Mouse (Mus musculus): ENCODE measurements around the gene Cpvl. TPM values are rescaled to one million over a fixed set of nuclear protein-coding genes. Genes with fewer than 3 reads are reported as not detected.

Gene Cpvl
- total and polyA plus RNA-seq, 3 experiments, result not detected

GRCm38 (mm10) chr6:53897872-53898464, 80.5 kb downstream of the Cpvl start:
- Histone ChIP-seq H3K27me3 (ENCODE audit: control insufficient read depth in 1 of 2, insufficient read depth in 2 of 2, low read length in 2 of 2) (no peaks in the 10 kb centered on the region), H3K9ac (ENCODE audit: control insufficient read depth, low read depth, low read length, poor library complexity, severe bottlenecking) (no peak overlapping the region), H3K4me1 (ENCODE audit: control insufficient read depth in 1 of 2, insufficient read depth in 2 of 2, low read length in 2 of 2) (no peaks in the 10 kb centered on the region), H3K4me3 (ENCODE audit: control insufficient read depth in 1 of 2, insufficient read depth in 1 of 2, low read depth in 2 of 2, low read length in 2 of 2) (no peak overlapping the region), H3K79me2 (ENCODE audit: control insufficient read depth, insufficient read depth, low read length, poor library complexity) (no peaks in the 10 kb centered on the region), H3K27ac (ENCODE audit: control insufficient read depth, low read depth, low read length) (no peak overlapping the region), H3K36me3 (ENCODE audit: control insufficient read depth in 1 of 2, insufficient read depth in 2 of 2, low read length in 2 of 2) (no peaks in the 10 kb centered on the region), H3K9me3 (replicated peaks; ENCODE audit: insufficient read depth, low read length) (no peaks in the 10 kb centered on the region)
- TF ChIP-seq RCOR1 (IDR thresholded peaks at IDR 0.05; ENCODE audit: low read depth, low read length) (no peak), RAD21 (IDR thresholded peaks at IDR 0.05; ENCODE audit: low read depth, low read length) (no peak), SMC3 (IDR thresholded peaks at IDR 0.05; ENCODE audit: low read depth, low read length) (no peak), E2F4 (IDR thresholded peaks at IDR 0.05; ENCODE audit: borderline replicate concordance, low read depth, low read length) (no peak), USF2 (IDR thresholded peaks at IDR 0.05; ENCODE audit: borderline replicate concordance in 1 of 2, insufficient read depth in 1 of 2, low read depth in 1 of 2, low read length in 2 of 2) (no peak), POLR2AphosphoS2 (IDR thresholded peaks at IDR 0.05; ENCODE audit: low read length) (no peak), MYB (IDR thresholded peaks at IDR 0.05; ENCODE audit: low read depth, low read length) (no peak), JUND (IDR thresholded peaks at IDR 0.05; ENCODE audit: low read depth, low read length) (no peak)
- no peak for DNase-seq (ENCODE audit: low read depth, low spot score)

GRCm38 (mm10) chr6:53897126-53897525, 81.3 kb downstream of the Cpvl start:
- H3K27ac ChIP-seq (ENCODE audit: control insufficient read depth, low read depth, low read length), result no peak overlapping the region
- no peak overlapping the region for H3K4me3 ChIP-seq (ENCODE audit: control insufficient read depth in 1 of 2, insufficient read depth in 1 of 2, low read depth in 2 of 2, low read length in 2 of 2)
- H3K9ac ChIP-seq (ENCODE audit: control insufficient read depth, low read depth, low read length, poor library complexity, severe bottlenecking), result no peak overlapping the region
- no peak for TF ChIP-seq CTCF (IDR thresholded peaks at IDR 0.05 in 2 of 3, conservative IDR thresholded peaks at IDR 0.05 in 1 of 3; ENCODE audit: control insufficient read depth in 1 of 3, insufficient read depth in 1 of 3, low read depth in 2 of 3, low read length in 3 of 3, poor library complexity in 1 of 3, severe bottlenecking in 1 of 3)
- no peak for TF ChIP-seq POLR2AphosphoS2 (IDR thresholded peaks at IDR 0.05; ENCODE audit: low read length)
- TF ChIP-seq E2F4 (IDR thresholded peaks at IDR 0.05; ENCODE audit: borderline replicate concordance, low read depth, low read length), result no peak
- no peak for TF ChIP-seq RAD21 (IDR thresholded peaks at IDR 0.05; ENCODE audit: low read depth, low read length)
- TF ChIP-seq CHD2 (IDR thresholded peaks at IDR 0.05; ENCODE audit: low read length), result no peak
- no peak for TF ChIP-seq ETS1 (IDR thresholded peaks at IDR 0.05; ENCODE audit: low read depth, low read length)
- no peak for TF ChIP-seq ZMIZ1 (IDR thresholded peaks at IDR 0.05; ENCODE audit: low read depth, low read length)
- no peak for TF ChIP-seq TAL1 (IDR thresholded peaks at IDR 0.05; ENCODE audit: low read length)
- H3K36me3 ChIP-seq (ENCODE audit: control insufficient read depth in 1 of 2, insufficient read depth in 2 of 2, low read length in 2 of 2), result no peaks in the 10 kb centered on the region
- H3K79me2 ChIP-seq (ENCODE audit: control insufficient read depth, insufficient read depth, low read length, poor library complexity), result no peaks in the 10 kb centered on the region
- DNase-seq (ENCODE audit: low read depth, low spot score), result no peak
- H3K9me3 ChIP-seq (replicated peaks; ENCODE audit: insufficient read depth, low read length), result no peaks in the 10 kb centered on the region
- no peaks in the 10 kb centered on the region for H3K27me3 ChIP-seq (ENCODE audit: control insufficient read depth in 1 of 2, insufficient read depth in 2 of 2, low read length in 2 of 2)
- no peaks in the 10 kb centered on the region for H3K4me1 ChIP-seq (ENCODE audit: control insufficient read depth in 1 of 2, insufficient read depth in 2 of 2, low read length in 2 of 2)

- Histone ChIP-seq H3K27ac (ENCODE audit: control insufficient read depth, low read depth, low read length) (no peak overlapping the region), H3K9ac (ENCODE audit: control insufficient read depth, low read depth, low read length, poor library complexity, severe bottlenecking) (no peak overlapping the region), H3K36me3 (ENCODE audit: control insufficient read depth in 1 of 2, insufficient read depth in 2 of 2, low read length in 2 of 2) (no peaks in the 10 kb centered on the region), H3K4me3 (ENCODE audit: control insufficient read depth in 1 of 2, insufficient read depth in 1 of 2, low read depth in 2 of 2, low read length in 2 of 2) (no peak overlapping the region), H3K9me3 (replicated peaks; ENCODE audit: insufficient read depth, low read length) (no peaks in the 10 kb centered on the region), H3K4me1 (ENCODE audit: control insufficient read depth in 1 of 2, insufficient read depth in 2 of 2, low read length in 2 of 2) (no peaks in the 10 kb centered on the region), H3K79me2 (ENCODE audit: control insufficient read depth, insufficient read depth, low read length, poor library complexity) (no peaks in the 10 kb centered on the region), H3K27me3 (ENCODE audit: control insufficient read depth in 1 of 2, insufficient read depth in 2 of 2, low read length in 2 of 2) (no peaks in the 10 kb centered on the region)
- TF ChIP-seq SMC3 (IDR thresholded peaks at IDR 0.05; ENCODE audit: low read depth, low read length) (no peak), MEF2A (IDR thresholded peaks at IDR 0.05; ENCODE audit: extremely low read depth, insufficient replicate concordance, low read depth, low read length, poor library complexity, severe bottlenecking) (no peak), BHLHE40 (IDR thresholded peaks at IDR 0.05; ENCODE audit: borderline replicate concordance, low read depth, low read length) (no peak), MAZ (IDR thresholded peaks at IDR 0.05; ENCODE audit: low read depth, low read length) (no peak), ETS1 (IDR thresholded peaks at IDR 0.05; ENCODE audit: low read depth, low read length) (no peak), POLR2AphosphoS5 (IDR thresholded peaks at IDR 0.05; ENCODE audit: borderline replicate concordance, low read depth, low read length) (no peak), ZMIZ1 (IDR thresholded peaks at IDR 0.05; ENCODE audit: low read depth, low read length) (no peak), NRF1 (IDR thresholded peaks at IDR 0.05; ENCODE audit: insufficient read depth, low read depth, low read length, poor library complexity, severe bottlenecking) (no peak), TAL1 (IDR thresholded peaks at IDR 0.05; ENCODE audit: low read length) (no peak)
- no peak for DNase-seq (ENCODE audit: low read depth, low spot score)
These were observed 84.7 kb downstream of the Cpvl start for GRCm38 (mm10) chr6:53893731-53894130.

All from MEL (cell line).